Mouse (Mus musculus) gastrocnemius, postnatal 10 days (tissue): ENCODE data around the gene Rps16. TPM values are rescaled to one million over a fixed set of nuclear protein-coding genes. Genes with fewer than 3 reads are reported as not detected.

ENCODE experiments used
- DNase-seq: peaks from one replicate; pipeline ENCODE4 v3.0.0; 2021; ENCODE audit warnings: mixed read lengths
- long read RNA-seq, 2 experiments: library from polyadenylated mRNA; stranded (forward); transcript quantifications; one replicate each; pipeline ENCODE4 v2.0.0; 2021
- total RNA-seq, 2 experiments: library from RNA; stranded (reverse); gene quantifications; 2 replicates each; pipeline ENCODE4 v1.2.3; 2021

Gene Rps16
- 100 to 1,000 TPM; 757 to 807 TPM for total RNA-seq
- long read RNA-seq, experiment 1, transcript Rps16-201 (5 exons, 1,109 nt), result major isoform, 199 of 202 reads
- long read RNA-seq, experiment 1, partial matches to known transcripts, result 0 of 202 reads
- long read RNA-seq, experiment 1, other reads (novel, unspliced or antisense), result 3 of 202 reads
- long read RNA-seq, experiment 2, transcript Rps16-201 (5 exons, 1,109 nt), result major isoform, 174 of 175 reads
- long read RNA-seq, experiment 2, partial matches to known transcripts, result 0 of 175 reads
- long read RNA-seq, experiment 2, other reads (novel, unspliced or antisense), result 0 of 175 reads

DNA sequence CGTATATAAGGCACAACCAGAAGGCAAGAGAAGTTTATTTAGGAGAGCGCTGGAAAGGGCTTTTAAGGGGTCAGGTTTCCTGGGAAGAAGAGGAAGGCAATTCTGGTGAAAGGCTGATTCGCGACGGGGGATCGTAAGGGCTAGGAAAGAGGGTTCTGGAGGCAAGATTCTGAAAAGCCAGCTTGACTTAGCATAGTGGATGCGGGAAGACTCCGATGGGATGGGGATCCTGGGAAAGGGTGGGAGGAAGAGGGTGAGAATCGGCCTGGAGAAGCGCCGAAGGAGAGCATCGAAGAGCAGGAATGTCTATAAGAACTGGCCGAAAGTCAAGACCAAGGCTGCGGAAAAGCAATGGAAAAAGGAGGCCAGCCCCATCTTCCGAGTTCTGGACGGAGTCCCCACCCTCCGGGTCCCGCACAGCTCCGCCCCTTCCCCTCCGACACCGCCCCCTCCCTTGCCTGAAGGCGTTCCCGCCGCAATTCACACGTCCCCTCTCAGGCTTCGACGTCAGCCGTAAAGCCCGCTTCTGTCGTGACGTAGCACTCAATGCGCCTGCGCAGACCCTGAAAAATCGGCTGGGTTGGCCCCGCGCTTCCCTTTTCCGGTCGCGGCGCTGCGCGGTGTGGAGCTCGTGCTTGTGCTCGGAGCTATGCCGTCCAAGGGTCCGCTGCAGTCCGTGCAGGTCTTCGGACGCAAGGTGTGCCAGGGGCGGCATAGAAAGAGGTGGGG is at the start of gene Rps16:
Gene Rps16 (plus strand): TSS at position 498 of the 729 bp plus-strand sequence.
- DNase-seq, result peak; percentile 98

DNA sequence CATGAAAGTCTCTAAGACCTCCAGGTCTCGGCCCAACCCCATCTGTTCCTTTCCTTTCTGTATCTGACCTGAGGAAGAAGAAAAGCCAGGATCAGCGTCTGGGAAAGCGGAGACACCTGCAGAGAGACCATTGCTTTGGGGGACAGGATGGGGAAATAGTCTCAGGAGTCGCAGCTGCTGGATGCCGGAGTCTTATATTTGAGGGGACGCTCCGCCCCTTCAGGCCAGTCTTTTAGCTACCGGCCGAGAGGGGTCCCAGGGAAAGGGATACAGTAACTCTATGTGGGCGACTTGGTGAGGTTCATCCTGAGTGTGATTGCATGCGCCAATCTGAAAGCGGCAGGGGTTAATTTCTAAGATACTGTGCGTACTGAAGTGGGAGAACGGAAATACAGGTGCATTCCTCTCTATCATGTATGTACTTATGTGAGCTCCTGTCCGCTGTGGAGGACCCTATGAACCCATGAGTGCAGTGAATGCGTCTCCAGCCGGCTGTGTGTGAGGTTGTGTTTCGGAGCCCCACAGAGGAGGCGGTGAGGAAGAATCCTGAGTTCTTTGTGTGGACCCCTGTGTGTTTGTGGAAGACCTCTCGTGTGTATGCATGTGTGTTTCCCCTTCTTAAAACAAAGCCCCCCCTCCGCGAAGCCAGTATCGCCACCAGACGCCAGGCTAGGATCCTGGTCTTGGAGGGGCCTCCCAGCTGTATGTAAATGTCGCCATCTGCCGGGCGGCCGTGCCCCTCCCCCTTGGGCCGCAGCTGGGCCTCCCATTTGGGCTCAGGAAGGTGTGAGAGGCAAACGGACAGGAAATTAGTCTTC is 48.6 kb upstream of the Rps16 start, which contains the start of gene Dll3:
Gene Dll3 (minus strand): TSS at position 623 of the 818 bp plus-strand sequence.
- peak; percentile 61 for DNase-seq

DNA sequence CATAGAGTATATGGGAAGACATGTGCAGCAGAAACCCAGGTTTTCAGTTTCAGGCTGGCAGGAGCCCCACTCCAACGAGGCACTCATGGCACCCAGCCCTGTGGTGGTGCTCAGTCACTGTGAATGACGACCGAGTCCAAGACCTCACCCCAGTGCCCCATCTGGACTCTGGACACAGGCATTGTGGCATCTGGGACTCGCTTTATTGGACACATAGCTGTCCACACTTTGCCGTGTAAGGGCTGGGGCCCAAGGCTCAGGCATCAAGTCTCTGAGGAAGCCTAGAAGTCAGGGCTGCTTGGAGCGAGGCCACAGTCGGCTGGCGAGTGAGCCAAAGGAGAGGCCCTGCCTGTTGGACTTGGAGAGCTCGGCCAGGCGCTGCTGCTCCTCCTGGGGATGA is 44.8 kb upstream of the Rps16 start:
- DNase-seq, result no peak

DNA sequence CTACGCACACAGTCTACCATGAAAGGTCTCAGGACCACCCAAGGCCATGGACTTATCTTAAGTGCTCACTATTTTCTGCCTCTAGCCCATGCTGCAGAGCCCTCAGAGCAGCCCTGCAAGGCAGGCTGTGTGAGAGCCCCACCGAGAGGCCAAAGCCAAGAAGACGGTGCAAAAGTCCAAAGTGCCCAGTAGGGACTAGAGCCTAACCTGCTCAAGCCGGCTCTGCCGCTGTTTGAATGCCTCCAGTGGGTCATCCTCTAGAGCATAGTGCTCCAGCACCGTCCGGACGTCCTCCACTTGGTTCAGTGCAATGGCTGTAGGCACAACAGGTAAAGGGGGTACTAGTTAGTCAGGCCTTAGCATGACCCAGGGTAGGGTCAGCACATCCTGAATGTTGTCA is 44.2 kb upstream of the Rps16 start:
- no peak for DNase-seq

DNA sequence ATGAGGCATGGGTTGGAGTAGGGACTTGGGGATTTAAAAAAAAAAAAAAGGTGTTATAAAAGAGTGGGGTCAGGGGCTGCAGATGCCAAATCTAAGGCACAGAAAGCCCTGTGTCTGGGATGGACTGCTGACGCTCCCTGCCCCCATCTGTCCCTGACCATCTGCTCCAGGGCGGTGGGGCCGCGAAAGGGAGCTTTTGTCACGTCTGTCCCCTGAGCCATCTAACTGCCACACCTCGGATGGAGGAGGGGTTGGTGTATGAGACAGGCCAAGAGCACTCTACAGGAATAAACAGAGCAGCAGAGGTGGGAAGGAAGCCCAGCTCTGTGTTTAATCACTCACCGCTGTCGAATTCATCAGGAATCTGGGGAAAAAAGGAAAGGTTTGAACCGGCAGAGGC is 40.7 kb upstream of the Rps16 start:
- no peak for DNase-seq

DNA sequence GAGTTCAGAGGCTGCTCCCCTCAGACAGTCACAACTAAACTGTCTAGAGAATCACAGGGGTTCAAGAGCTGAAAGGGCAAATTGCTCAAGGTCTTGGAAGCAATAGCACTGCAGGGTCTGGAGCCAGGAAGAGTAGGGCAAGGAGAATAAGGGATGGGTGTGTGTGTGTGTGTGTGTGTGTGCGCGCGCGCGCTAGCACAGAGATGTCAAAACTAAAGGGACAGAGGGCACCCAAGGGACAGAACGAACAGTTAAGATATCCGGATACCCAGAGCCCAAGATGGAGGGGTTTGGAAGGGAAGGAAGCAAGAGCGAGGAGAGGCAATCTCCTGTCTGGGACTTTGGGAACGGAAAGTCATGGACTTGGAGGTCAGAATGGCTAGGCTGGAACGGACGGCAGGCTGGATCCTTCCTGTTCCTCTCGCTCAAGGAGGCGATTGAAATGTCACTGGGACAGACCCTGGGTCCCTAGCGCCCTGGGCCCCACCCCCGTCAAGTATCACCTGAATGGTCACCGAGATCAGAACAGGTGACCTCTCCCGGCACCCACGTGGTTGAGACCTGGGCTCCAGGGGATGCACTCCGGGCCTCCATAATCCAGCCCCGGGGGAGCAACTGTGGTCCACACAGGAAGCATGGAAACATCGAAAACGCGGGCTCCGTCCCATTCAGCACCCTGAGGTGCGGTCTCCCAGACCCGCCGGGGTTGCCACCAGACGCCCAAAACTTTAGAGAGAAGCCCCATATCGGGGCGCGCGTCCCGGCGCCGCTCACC is 39.1 kb upstream of the Rps16 start:
- DNase-seq, result no peak

DNA sequence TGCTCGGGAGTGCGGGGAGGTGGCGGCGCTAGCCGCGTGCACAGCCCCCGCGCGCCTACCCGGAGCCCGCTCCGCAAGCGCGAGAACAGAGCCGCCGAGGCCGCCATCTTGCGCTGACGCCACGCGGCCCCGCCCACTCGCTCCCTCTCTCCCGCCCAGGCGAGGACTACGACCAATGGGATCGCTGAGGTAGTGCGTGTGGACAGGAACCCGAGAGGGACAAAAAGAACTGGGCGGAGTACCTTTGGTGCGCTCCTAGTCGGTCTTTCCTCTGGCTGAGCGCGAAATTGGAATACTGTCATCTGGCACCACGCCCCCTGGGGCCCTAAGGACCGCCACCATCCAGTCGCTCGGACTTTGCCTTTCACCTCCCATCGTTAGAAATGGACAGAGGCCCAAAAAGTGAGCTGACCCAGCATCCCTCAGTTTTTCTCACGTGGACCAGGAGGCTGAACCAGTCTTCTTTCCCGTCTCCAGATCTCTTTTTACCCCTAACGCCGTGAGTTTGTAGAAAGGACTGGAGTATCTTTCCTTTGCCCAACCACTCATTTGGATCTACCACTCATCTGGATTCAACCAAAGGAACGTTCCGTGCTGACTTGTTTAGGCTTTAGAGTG is 38.4 kb upstream of the Rps16 start, which contains the start of gene Timm50:
Gene Timm50 (minus strand): TSS at position 147 of the 618 bp plus-strand sequence.
- DNase-seq, result peak; percentile 97

DNA sequence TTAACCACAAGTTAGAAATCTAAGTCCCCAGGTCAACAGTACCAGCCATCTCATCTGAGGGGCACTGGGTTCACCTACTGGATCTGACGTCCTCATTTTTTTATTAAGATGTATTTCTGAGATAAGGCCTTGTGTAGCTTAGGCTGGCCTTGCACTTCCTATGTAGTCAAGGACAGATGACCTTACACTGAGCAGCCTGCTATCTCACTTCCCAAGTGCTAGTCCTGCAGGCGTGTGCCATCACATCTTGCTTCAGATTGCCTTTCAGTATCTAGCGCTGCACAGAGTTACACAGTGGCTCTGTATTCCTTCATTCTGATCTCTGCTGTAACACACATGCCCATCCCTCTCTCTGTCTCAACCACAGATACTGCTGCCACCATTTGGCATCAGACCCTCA is 32.4 kb upstream of the Rps16 start:
- DNase-seq, result no peak

DNA sequence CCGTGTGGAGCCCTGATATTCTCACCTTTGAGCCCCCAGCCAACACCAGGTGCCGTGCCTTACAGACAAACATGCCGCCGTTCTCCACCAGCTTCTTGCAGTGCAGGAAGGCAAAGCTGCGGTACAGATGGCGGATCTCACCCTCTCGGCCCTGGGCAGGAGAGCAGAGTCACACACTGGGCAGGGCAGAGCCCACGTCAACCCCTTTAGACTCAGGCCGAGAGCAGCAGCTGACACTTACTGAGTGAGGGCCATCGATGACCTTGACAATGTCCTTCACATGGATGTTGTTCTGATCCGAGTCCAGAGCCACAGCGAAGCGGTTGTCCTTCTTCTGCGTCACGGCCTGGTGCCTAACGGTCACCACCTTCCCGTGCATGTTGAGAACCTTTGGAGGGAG is 31.7 kb upstream of the Rps16 start:
- DNase-seq, result no peak

DNA sequence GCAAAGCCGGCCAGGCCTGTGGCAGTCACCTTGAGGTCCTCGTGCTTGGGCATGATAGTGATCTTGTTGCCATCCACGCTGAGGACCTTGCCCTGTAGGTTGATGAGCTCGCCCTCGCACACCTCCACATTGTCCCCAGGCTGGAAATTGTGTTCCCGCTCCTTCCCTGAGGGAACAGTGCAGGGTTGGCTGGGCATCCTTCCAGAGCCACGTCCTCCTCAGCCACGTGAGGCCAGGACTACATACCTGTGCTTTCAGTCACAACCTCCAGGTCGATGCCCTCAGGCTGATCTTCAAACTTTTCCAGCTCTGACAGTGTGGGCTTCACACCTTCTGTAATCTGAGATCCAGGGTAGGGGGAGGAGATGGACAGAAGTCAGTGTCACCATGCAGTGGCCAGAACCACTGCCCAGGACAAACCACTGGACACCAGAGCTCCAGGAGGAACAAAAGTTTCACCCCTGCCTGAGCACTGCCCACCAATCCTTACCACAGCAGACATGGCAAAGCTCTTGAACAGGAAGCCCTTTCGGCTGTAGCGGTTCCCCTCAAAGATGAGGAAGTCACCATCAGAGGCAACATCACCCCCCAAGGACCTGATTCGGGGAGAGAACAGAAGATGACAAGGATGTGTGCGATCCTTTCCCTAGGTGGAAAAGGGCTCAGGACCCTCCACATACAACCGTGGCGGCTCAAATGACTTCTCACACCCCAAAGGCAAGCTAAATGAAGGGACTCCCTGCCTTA is 28.3 kb upstream of the Rps16 start:
- no peak for DNase-seq

DNA sequence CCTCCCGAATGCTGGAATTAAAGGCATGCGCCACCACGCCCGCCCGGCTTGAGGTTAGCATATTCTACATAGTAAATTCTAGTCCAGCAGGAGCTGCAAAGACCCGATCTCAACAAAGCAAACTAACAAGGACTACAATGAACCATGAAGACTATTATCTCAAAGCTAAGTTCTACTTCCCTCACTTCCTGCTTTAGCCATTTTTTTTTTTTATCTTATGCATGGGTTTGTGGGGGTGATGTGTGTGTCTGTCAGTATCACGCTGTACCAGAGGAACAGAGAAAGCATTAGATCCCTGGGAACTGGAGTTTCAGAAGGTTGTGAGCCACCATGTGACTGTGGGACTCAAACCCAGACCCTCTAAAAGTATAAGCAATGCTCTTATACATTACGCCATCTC is 25.2 kb upstream of the Rps16 start:
- no peak for DNase-seq

DNA sequence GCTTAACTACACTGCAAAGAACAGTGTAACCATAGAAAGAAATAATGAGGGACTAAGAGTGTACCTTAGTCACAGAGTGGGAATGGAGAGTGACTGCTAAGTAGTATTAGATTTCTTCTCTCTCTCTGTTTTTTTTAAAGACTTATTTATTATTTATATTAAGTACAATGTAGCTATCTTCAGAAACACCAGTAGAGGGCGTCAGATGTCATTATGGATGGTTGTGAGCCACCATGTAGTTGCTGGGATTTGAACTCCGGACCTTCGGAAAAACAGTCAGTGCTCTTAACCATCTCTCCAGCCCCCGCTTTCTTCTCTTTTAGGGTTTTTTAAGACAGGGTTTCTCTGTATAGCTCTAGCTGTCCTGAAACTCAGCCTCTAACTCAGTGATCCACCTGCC is 24.0 kb upstream of the Rps16 start:
- DNase-seq, result no peak

DNA sequence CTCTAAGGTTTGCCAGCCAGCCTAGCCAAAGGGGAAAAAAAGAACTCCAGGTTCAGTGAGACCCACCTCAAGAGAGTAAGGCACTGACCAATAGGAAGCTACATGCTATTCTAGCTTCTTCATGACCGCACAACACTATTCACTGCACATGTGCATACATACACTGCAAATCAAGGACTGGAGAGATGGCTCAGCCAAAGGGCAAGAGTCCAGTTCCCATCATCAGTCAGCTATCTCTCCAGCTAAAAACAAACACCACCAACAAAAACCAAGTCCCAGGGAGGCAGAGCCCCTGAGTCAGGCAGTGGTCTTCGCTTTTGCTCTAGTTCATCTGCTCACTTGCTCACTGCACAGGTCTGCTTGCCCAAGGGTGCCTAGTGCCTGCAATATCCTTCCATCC is 22.2 kb upstream of the Rps16 start:
- DNase-seq, result no peak

DNA sequence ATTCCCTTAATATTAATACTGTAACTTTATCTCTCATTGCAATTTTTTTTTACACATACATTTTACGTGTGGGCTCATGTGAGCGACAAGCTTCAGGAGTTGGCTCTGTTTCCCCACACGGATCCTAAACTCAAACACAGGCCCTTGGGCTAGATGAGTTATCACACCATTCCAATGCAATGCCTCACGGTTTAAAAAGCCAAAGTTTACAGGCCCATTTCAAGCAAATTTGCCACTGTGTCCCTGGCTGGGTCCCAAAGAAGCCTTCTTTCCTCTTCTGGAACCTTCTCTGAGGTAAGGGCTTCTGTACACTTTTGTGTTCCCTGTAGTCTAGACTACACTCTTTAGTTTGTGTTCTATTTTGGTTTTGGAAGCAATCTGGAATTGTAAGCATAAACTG is 15.9 kb upstream of the Rps16 start:
- no peak for DNase-seq

DNA sequence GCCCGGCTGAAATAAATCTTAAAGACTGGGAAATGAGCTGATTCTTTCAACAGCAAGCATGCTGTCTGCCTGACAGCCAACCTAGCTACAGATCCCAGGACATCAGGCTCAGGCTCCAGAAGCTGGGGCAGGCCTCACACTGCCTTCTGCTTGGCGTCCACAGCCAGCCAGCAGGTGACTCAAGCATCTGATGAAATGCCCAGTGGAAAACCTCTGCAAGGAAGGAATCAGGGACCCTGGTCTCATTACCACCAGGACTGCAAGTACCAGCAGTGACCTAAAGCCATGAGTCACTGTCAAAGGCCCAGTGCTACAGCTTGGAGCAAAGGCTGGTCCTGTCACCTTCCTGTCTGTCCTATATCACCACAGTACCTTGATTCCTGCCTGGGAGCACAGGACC is 15.0 kb upstream of the Rps16 start:
- no peak for DNase-seq

DNA sequence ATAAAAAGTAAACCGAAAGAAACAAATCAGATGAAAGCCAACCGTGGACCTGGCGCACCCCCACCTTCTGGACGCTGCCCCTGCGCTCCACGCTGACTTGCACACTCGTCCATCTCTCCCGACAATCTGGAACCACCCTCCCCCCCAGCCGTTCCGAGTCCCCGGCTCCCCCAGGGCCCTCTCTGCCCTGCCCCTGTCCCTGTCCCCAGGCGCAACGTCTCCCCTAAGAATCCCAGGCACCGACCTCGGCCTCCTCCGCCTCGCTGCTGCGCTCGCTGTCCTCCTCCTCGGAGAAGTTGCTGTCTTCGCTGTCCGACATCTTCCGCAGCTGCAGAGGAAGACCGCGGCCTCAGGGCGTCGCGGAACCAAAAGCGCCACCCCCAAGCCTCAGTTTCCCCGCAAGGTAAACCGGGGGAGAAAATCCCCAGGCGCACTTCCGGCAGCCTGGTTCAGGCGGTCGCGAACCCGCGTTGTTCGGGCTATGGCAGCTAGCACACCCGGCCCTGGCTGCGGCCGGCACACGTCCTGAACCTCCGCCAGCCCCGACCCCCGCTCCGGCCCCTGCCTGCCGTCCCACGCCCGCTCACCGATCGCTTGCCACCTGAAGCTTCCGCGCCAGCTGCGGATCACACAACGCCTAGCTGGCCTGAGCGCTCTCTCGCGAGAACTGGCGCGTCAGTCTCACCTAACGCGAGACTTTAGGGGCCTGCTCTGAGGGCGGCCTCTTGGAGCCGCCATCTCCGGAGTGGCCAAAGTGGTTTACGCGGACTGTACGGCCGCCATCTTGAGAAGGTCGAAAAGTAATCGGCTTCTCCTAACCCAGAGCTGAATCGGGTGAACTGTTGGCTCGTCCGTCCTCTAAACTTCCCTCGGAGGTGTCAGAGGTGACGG is 12.1 kb upstream of the Rps16 start, which contains the start of gene Supt5:
Gene Supt5 (minus strand): TSS at position 639 of the 891 bp plus-strand sequence.
- peak; percentile 95 for DNase-seq

DNA sequence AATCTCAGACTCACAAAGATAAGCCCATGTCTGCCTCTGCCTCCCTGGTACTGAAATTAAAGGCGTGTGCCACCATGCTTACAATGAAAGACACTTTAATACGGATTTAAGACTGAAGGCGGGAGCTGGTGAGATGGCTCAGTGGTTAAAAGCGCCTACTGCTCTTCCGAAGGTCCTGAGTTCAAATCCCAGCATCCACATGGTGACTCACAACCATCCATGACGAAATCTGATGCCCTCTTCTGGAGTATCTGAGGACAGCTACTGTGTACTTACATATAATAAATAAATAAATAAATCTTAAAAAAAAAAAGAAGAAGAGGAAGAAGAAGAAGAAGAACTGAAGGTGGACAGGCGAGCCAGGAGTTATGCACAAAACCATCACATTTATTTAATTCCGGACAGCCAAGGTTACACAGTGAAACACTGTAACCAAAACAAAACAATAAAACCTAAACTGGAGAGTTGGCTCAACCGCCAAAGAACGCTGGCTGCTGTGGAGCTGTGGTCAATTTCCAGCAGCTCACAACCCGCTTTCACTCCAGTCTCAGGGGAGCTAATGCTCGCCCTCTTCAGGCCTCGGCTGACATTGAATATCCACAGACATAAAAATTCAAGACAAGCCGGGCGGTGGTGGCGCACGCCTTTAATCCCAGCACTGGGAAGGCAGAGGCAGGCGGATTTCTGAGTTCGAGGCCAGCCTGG is 11.1 kb upstream of the Rps16 start:
- peak; percentile 59 for DNase-seq

DNA sequence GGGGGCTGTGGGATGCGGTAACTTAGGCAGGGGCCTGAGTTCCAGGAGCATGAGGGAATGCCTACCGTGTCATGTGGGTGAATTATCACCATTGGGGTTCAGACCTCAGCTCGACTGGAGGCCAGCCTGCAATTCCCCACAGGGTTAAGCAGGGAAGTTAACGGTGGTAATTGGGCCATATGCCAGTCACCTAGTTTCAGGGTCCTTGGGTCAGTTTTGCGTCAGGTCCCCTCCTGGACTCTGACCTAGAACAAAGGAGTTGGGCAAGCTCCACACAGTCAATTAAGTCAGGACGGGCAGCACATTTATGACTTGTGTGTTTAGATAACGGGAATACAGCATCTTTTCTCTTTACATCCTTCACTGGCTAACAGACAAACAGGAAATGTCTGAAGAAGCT is 9.1 kb upstream of the Rps16 start:
- DNase-seq, result no peak

DNA sequence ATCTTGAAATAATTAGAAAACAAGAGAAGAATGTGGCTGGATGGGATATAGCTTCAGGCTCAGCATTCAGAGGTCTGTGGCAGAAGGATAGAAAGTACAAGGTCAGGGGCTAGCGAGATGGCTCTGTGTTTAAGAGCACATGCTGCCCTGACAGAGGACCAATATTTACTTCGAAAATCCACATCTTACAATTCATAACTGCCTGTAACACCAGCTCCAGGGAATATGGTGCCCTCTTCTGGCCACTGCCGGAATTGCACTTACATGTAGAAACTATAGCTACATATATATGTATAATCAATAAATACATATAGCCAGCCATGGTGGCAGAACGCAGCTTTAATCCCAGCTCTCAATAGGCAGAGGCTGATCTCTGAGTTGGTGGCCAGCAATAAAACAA is 5.8 kb upstream of the Rps16 start:
- peak; percentile 62 for DNase-seq
